Mouse (Mus musculus) effector memory CD4-positive, alpha-beta T cell, adult 5 months (primary cell): Measurements from ENCODE around the gene Olfr1016. TPM values are rescaled to one million over a fixed set of nuclear protein-coding genes. Genes with fewer than 3 reads are reported as not detected.

Source experiments
- polyA plus RNA-seq: library from polyadenylated mRNA; unstranded; fragments of 100-300 nt; shearing (Covaris generic); gene quantifications from one replicate; pipeline ENCODE4 v1.2.1, GENCODE M21; 2017

Olfr1016 gene
- not detected for polyA plus RNA-seq

GRCm38 (mm10) chr2:85802444-85802843 lies at the start of gene Olfr1016:
Gene Olfr1016 (minus strand): TSS chr2:85802544.

DNA sequence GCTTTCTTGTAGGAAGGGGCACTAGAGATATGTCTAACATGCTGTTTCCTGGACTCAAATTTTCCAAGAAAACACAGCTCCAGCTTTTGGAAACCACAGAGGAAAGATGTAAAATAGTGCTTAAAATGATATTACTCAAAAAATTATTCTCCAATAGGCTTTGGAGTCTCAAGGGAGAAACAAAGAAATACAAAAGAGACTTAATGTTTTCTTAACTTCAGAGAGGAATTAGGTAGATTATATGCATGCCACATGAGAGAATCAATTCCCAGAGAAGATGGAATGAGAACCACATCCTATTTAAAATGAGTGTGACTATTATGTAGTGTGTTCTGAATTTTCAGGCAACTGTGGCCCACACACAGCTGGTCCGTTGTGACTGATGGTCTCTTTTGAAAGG lies 44.4 kb upstream of the Olfr1016 start, which contains the start of gene Olfr1020:
TSS of gene Olfr1020 (plus strand) at position 301 of the 400 bp plus-strand sequence.

GRCm38 (mm10) chr2:85845383-85845782 lies 43.0 kb upstream of the Olfr1016 start, which contains the start of gene Olfr1019:
Gene Olfr1019 (minus strand): TSS chr2:85845483.

GRCm38 (mm10) chr2:85818179-85818578 lies 15.8 kb upstream of the Olfr1016 start, which contains the start of gene Olfr1018:
Gene Olfr1018 (plus strand): TSS chr2:85818479.

DNA sequence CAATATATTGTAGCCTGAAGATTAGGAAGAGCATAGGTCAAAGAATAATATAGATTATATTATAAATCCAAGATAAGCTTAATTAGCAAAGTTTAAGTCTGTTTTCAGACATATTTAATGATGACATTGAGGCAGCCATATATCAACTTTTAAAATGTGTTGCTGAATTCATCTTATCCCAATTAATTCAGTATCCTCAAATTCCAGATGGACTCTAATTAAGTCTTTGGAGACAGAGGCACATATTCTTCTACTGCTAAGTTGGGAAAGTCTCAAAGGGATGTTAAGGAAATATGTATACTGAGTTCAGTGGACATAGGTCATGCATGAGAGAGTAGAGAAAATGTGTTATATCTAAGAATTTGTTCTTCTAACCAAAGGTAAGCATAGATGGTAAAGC lies 20.6 kb downstream of the Olfr1016 start, which contains the start of gene Olfr1015:
TSS of gene Olfr1015 (plus strand) at position 301 of the 400 bp plus-strand sequence.

GRCm38 (mm10) chr2:85772413-85772812 lies 29.9 kb downstream of the Olfr1016 start, which contains the start of gene Olfr1014:
Gene Olfr1014 (plus strand): TSS chr2:85772713.

DNA sequence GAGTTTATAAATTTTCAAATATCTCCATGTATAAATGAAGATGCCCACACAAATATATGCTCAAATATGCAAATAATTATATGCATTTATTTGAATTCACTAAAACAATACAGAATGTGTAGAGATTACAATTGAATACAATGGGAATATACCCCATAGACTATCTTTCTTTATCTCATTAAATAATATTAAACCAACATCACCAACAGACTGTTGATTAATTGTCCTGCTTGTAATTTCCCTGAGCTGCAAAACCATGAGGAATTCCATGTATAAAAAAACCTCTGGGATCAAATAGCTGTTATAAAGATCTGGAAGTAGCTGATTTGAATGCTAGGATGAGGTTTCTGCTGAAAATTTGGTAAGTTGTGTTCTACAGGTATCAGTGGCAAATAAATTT lies 35.5 kb downstream of the Olfr1016 start, which contains the start of gene Olfr1013:
TSS of gene Olfr1013 (plus strand) at position 301 of the 400 bp plus-strand sequence.

DNA sequence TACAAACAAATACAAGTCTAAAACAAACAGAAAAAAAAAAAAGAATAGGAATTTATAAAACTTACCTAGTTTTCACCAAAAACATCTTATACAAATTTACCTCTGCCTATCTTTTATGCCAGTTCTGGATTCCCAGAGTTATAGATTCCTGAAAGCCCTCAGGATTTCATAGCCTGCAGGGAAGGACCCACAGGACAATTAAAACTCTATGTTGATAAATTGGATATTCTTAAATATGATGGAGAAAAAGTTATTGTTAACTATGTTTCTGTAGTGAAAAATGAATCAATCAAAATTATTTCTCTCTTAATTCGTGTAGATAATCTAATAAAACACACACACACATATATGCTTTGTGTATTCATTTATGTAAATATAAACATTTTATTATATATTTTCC lies 39.7 kb downstream of the Olfr1016 start, which contains the start of gene Olfr1012:
TSS of gene Olfr1012 (minus strand) at position 101 of the 400 bp plus-strand sequence.

Other genes with a start within 250 kb of the Olfr1016 start
- not detected for gene Olfr996, start 223.3 kb downstream of the Olfr1016 start, polyA plus RNA-seq
- gene Olfr998, start 213.6 kb downstream of the Olfr1016 start, polyA plus RNA-seq, result not detected
- gene Olfr1000, start 190.6 kb downstream of the Olfr1016 start, polyA plus RNA-seq, result not detected
- not detected for gene Olfr1002, start 151.8 kb downstream of the Olfr1016 start, polyA plus RNA-seq
- gene Olfr154, start 138.1 kb downstream of the Olfr1016 start, polyA plus RNA-seq, result not detected
- not detected for gene Olfr1006, start 123.8 kb downstream of the Olfr1016 start, polyA plus RNA-seq
- not detected for gene Olfr1008, start 113.1 kb downstream of the Olfr1016 start, polyA plus RNA-seq
- gene Olfr1009, start 87.1 kb downstream of the Olfr1016 start, polyA plus RNA-seq, result not detected
- not detected for gene Olfr1012, start 39.8 kb downstream of the Olfr1016 start, polyA plus RNA-seq
- not detected for gene Olfr1013, start 35.4 kb downstream of the Olfr1016 start, polyA plus RNA-seq
- not detected for gene Olfr1014, start 29.8 kb downstream of the Olfr1016 start, polyA plus RNA-seq
- gene Olfr1015, start 20.5 kb downstream of the Olfr1016 start, polyA plus RNA-seq, result not detected
- gene Olfr1018, start 15.9 kb upstream of the Olfr1016 start, polyA plus RNA-seq, result not detected
- gene Olfr1019, start 42.9 kb upstream of the Olfr1016 start, polyA plus RNA-seq, result not detected
- gene Olfr1020, start 44.5 kb upstream of the Olfr1016 start, polyA plus RNA-seq, result 0.35 TPM
- gene Olfr1022, start 66.0 kb upstream of the Olfr1016 start, polyA plus RNA-seq, result not detected
- not detected for gene Olfr1023, start 83.1 kb upstream of the Olfr1016 start, polyA plus RNA-seq
- gene Olfr1024, start 102.5 kb upstream of the Olfr1016 start, polyA plus RNA-seq, result not detected
- not detected for gene Olfr1025-ps1, start 112.6 kb upstream of the Olfr1016 start, polyA plus RNA-seq
- not detected for gene Olfr1026, start 119.0 kb upstream of the Olfr1016 start, polyA plus RNA-seq
- not detected for gene Olfr1028, start 147.9 kb upstream of the Olfr1016 start, polyA plus RNA-seq
- not detected for gene Olfr1029, start 171.4 kb upstream of the Olfr1016 start, polyA plus RNA-seq
- gene Olfr1030, start 176.7 kb upstream of the Olfr1016 start, polyA plus RNA-seq, result 0.14 TPM
- not detected for gene Olfr1031, start 187.8 kb upstream of the Olfr1016 start, polyA plus RNA-seq
- not detected for gene Olfr1032, start 203.0 kb upstream of the Olfr1016 start, polyA plus RNA-seq
- 11.3 TPM for gene Olfr1033, start 218.1 kb upstream of the Olfr1016 start, polyA plus RNA-seq
- gene Olfr1034, start 243.3 kb upstream of the Olfr1016 start, polyA plus RNA-seq, result not detected